Mouse (Mus musculus) ES-Bruce4 (cell line): Measurements from ENCODE around the gene Ikzf5.

Source experiments
- CTCF ChIP-seq: IDR thresholded peaks from one replicate; pipeline ENCODE4 v1.8.1; 2011; ENCODE audit warnings: low read depth, low read length
- EP300 ChIP-seq: IDR thresholded peaks from 2 replicates; pipeline ENCODE4 v1.6.1; 2011; ENCODE audit warnings: low read depth, low read length; ENCODE audit not compliant: insufficient read depth
- POLR2A ChIP-seq: IDR thresholded peaks from one replicate; pipeline ENCODE4 v1.8.1; 2011; ENCODE audit warnings: low read length; ENCODE audit not compliant: insufficient read depth

DNA sequence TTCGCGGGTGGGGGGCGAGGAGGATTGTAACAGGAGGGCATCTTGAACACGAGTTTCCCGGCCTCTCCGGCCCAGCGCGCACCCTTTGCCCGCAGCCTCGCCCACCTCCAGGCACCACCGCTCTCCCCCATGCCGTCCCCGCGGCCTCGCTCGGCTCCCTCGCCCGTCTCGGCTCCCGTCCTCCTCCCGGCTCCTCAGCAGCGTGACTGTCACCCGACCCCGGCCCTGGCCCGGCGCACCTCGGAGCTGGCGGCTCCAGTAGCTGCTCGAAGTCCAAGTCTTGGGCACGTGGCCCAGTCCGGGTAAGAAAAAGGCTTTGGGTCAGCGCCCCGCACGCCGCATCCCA lies 48.1 kb downstream of the Ikzf5 start:
- TF ChIP-seq CTCF (no peak), POLR2A (no peak), EP300 (no peak)
